In genomic region chr5:116567298-116567697, GRCm38 (mm10) we compare ENCODE assay signal across 10 mouse cellular contexts. TPM values are rescaled to one million over a fixed set of nuclear protein-coding genes. Genes with fewer than 3 reads are reported as not detected.
DNase-seq lines count a peak whose midpoint lies in the region; ATAC-seq lines count a peak whose summit lies in the region.
"Had no signal": no experiment of that assay in that cellular context is flagged by ENCODE, and none has a peak within 500 bp of the region (broad histone marks: within the 10 kb centered on the region; RNA-seq: fewer than 3 reads in every experiment).

No protein-coding gene starts in this region.

- H3K4me3 ChIP-seq in midbrain, embryonic 10.5 days: no peak overlapping the region
- no peak overlapping the region for H3K4me3 ChIP-seq in midbrain, embryonic 15.5 days
- H3K4me3 ChIP-seq: embryonic facial prominence, embryonic 10.5 days; embryonic facial prominence, embryonic 12.5 days; forebrain, embryonic 13.5 days; forebrain, embryonic 15.5 days had no signal

- no peak overlapping the region for H3K9ac ChIP-seq in midbrain, embryonic 15.5 days
- H3K9ac ChIP-seq: embryonic facial prominence, embryonic 12.5 days; forebrain, embryonic 13.5 days; forebrain, embryonic 15.5 days; forebrain, postnatal 0 days had no signal

- H3K27ac ChIP-seq in midbrain, embryonic 10.5 days (replicated peaks): 0 out of 2 replicates have a peak overlapping the region, but pooled peaks have one; percentile 13
- no peak overlapping the region for H3K27ac ChIP-seq in midbrain, embryonic 15.5 days
- H3K27ac ChIP-seq: embryonic facial prominence, embryonic 10.5 days; embryonic facial prominence, embryonic 12.5 days; forebrain, embryonic 13.5 days had no signal

- WGBS in midbrain, embryonic 10.5 days: 93% methylated on average over 8 of the region's 8 CpGs
- 91% methylated on average over 8 of the region's 8 CpGs for WGBS in midbrain, embryonic 15.5 days

- ATAC-seq in midbrain, embryonic 15.5 days (replicated peaks): no peak
- ATAC-seq: forebrain, embryonic 13.5 days; forebrain, embryonic 15.5 days; forebrain, postnatal 0 days had no signal

- no peaks in the 10 kb centered on the region for H3K9me3 ChIP-seq in midbrain, embryonic 10.5 days (replicated peaks)
- H3K9me3 ChIP-seq in midbrain, embryonic 15.5 days: no peaks in the 10 kb centered on the region
- H3K9me3 ChIP-seq: embryonic facial prominence, embryonic 10.5 days; embryonic facial prominence, embryonic 12.5 days; forebrain, embryonic 13.5 days; forebrain, embryonic 15.5 days had no signal

- no peak overlapping the region for H3K4me2 ChIP-seq in midbrain, embryonic 15.5 days
- H3K4me2 ChIP-seq: embryonic facial prominence, embryonic 12.5 days; forebrain, embryonic 13.5 days; forebrain, embryonic 15.5 days had no signal

- peaks cover 39% of the 10 kb centered on the region for H3K4me1 ChIP-seq in midbrain, embryonic 10.5 days
- H3K4me1 ChIP-seq in midbrain, embryonic 15.5 days: peaks cover 29% of the 10 kb centered on the region

- H3K27me3 ChIP-seq in midbrain, embryonic 10.5 days (ENCODE audit: low read depth, poor library complexity, severe bottlenecking): no peaks in the 10 kb centered on the region
- no peaks in the 10 kb centered on the region for H3K27me3 ChIP-seq in midbrain, embryonic 15.5 days (replicated peaks)
- H3K27me3 ChIP-seq: forebrain, embryonic 13.5 days; forebrain, embryonic 15.5 days had no signal

- H3K36me3 ChIP-seq in midbrain, embryonic 10.5 days: peaks cover 20% of the 10 kb centered on the region
- no peaks in the 10 kb centered on the region for H3K36me3 ChIP-seq in midbrain, embryonic 15.5 days (replicated peaks)
- H3K36me3 ChIP-seq: embryonic facial prominence, embryonic 10.5 days; embryonic facial prominence, embryonic 12.5 days; forebrain, embryonic 15.5 days had no signal

- peak; percentile 54 for DNase-seq in cerebellum, adult 9-11 months
- DNase-seq in cerebellum, postnatal 4 days (ENCODE audit: low spot score in 2 of 2): no peak
- no peak for DNase-seq in midbrain, embryonic 10.5 days (ENCODE audit: low spot score)
- DNase-seq in right cerebral cortex, postnatal 4 days: no peak
- DNase-seq: forebrain, postnatal 0 days had no signal

RNA-seq across cellular contexts. Expression of gene Srrm4, which starts 24.3 kb away (rescaled TPM):
- 10.0 and 14.6 TPM in 2 replicates for polyA plus RNA-seq in midbrain, embryonic 10.5 days (2016; fragmentation: Nextera tagmentation; extraction: Ambion mirVana)
- polyA plus RNA-seq in midbrain, embryonic 15.5 days (2015; fragmentation: Nextera tagmentation; extraction: Ambion mirVana): 19.3 and 20.0 TPM in 2 replicates
